Mouse (Mus musculus) neural tube, embryonic 15.5 days (tissue): ENCODE results near the gene Mrps36. TPM values are rescaled to one million over a fixed set of nuclear protein-coding genes. Genes with fewer than 3 reads are reported as not detected.
"Not testable (repeated sequence)": the region's sequence is repeated elsewhere in the genome, so short reads cannot be mapped to it uniquely, and the experiment has no call there.

Experiments
- ATAC-seq: fragments of 200-750 bp; cut with Nextera tagmentation; 2 replicates; pipeline ENCODE4 v1.8.0; 2017; ENCODE audit warnings: mild to moderate bottlenecking, moderate TSS enrichment, moderate library complexity; ENCODE audit not compliant: low FRiP score
- H3K27ac ChIP-seq: fragments of 300-500 bp; sonication (generic); replicated peaks from 2 replicates; pipeline ENCODE4 v1.5.1; 2015; ENCODE audit warnings: mild to moderate bottlenecking, inconsistent platforms
- H3K27me3 ChIP-seq: fragments of 300-500 bp; sonication (generic); replicated peaks from 2 replicates; pipeline ENCODE4 v1.6.1; 2015; ENCODE audit warnings: inconsistent platforms
- H3K36me3 ChIP-seq: fragments of 300-500 bp; sonication (generic); 2 replicates; pipeline ENCODE4 v1.6.1; 2015; ENCODE audit warnings: inconsistent platforms
- H3K4me1 ChIP-seq: fragments of 300-500 bp; sonication (generic); 2 replicates; pipeline ENCODE4 v1.6.1; 2015; ENCODE audit warnings: inconsistent platforms
- H3K4me2 ChIP-seq: fragments of 300-500 bp; sonication (generic); 2 replicates; pipeline ENCODE4 v1.6.1; 2015; ENCODE audit warnings: inconsistent platforms, mild to moderate bottlenecking, moderate library complexity
- H3K4me3 ChIP-seq: fragments of 300-500 bp; sonication (generic); replicated peaks from 2 replicates; pipeline ENCODE4 v1.5.1; 2015; ENCODE audit warnings: mild to moderate bottlenecking, inconsistent platforms
- H3K9ac ChIP-seq: fragments of 300-500 bp; sonication (generic); replicated peaks from 2 replicates; pipeline ENCODE4 v1.6.1; 2015; ENCODE audit warnings: mild to moderate bottlenecking, inconsistent platforms
- H3K9me3 ChIP-seq: fragments of 300-500 bp; sonication (generic); replicated peaks from 2 replicates; pipeline ENCODE4 v1.6.1; 2016; ENCODE audit warnings: inconsistent platforms
- WGBS: fragments of 180-500 bp; shearing (Covaris S2); methylation state at CpG from one replicate; pipeline ENCODE4 v1.1.7; 2015; ENCODE audit warnings: mixed read lengths; 5-methylcytosine and 5-hydroxymethylcytosine counted together
- polyA plus RNA-seq: library from polyadenylated mRNA; unstranded; fragments of >200 nt; fragmentation: Nextera tagmentation; extraction: Ambion mirVana; gene quantifications from 2 replicates; pipeline ENCODE4 v1.2.1, GENCODE M21; 2015

Mrps36 gene
- 164 and 168 TPM in 2 replicates for polyA plus RNA-seq

GRCm38 (mm10) chr13:100744036-100744744 is at the start of gene Mrps36:
Gene Mrps36, minus strand, starts transcription at chr13:100744659.
- H3K27me3 ChIP-seq = no peaks in the 10 kb centered on the region
- peaks cover 3% of the 10 kb centered on the region; the same call in 1 of the 2 replicates for H3K36me3 ChIP-seq
- H3K4me2 ChIP-seq = peak within 1 kb of the TSS; percentile 65
- H3K4me1 ChIP-seq = peaks cover 20% of the 10 kb centered on the region
- ATAC-seq = peak; percentile 97
- peak within 1 kb of the TSS; percentile 99 for H3K27ac ChIP-seq
- H3K9ac ChIP-seq = peak within 1 kb of the TSS; percentile 88
- WGBS = under 1% methylated on average over 52 of the region's 52 CpGs
- no peaks in the 10 kb centered on the region for H3K9me3 ChIP-seq
- H3K4me3 ChIP-seq = peak within 1 kb of the TSS; percentile 87

- Histone ChIP-seq H3K27ac (no peak overlapping the region), H3K4me3 (no peak overlapping the region), H3K4me2 (no peak overlapping the region), H3K27me3 (no peaks in the 10 kb centered on the region), H3K9me3 (no peaks in the 10 kb centered on the region), H3K9ac (no peak overlapping the region), H3K36me3 (no peaks in the 10 kb centered on the region), H3K4me1 (peaks cover 5% of the 10 kb centered on the region)
- ATAC-seq = no peak
- 85% methylated on average over 3 of the region's 3 CpGs for WGBS
These were observed 44.6 kb upstream of the Mrps36 start for GRCm38 (mm10) chr13:100789083-100789482.

GRCm38 (mm10) chr13:100788057-100788456 is 43.6 kb upstream of the Mrps36 start:
- ATAC-seq, H3K36me3 ChIP-seq, H3K9ac ChIP-seq, H3K9me3 ChIP-seq, H3K27ac ChIP-seq, H3K4me2 ChIP-seq, H3K4me1 ChIP-seq, H3K27me3 ChIP-seq, H3K4me3 ChIP-seq: not testable (repeated sequence)
- 95% methylated on average over 12 of the region's 14 CpGs for WGBS

GRCm38 (mm10) chr13:100787316-100788010 is 43.0 kb upstream of the Mrps36 start:
- Histone ChIP-seq H3K36me3 (no peaks in the 10 kb centered on the region), H3K27ac (no peak overlapping the region), H3K9ac (no peak overlapping the region), H3K4me2 (no peak overlapping the region), H3K4me3 (no peak overlapping the region), H3K9me3 (no peaks in the 10 kb centered on the region), H3K4me1 (peaks cover 5% of the 10 kb centered on the region), H3K27me3 (no peaks in the 10 kb centered on the region)
- 72% methylated on average over 6 of the region's 6 CpGs for WGBS
- no peak for ATAC-seq

GRCm38 (mm10) chr13:100786414-100786867 is 42.0 kb upstream of the Mrps36 start, which contains the start of gene Ccnb1:
Gene Ccnb1, minus strand, starts transcription at chr13:100786570.
- Histone ChIP-seq H3K4me1 (peaks cover 5% of the 10 kb centered on the region), H3K4me3 (peak within 1 kb of the TSS; percentile 56), H3K27ac (no peak within 1 kb of the TSS), H3K36me3 (no peaks in the 10 kb centered on the region), H3K4me2 (peak within 1 kb of the TSS; percentile 98), H3K27me3 (no peaks in the 10 kb centered on the region), H3K9me3 (no peaks in the 10 kb centered on the region), H3K9ac (peak within 1 kb of the TSS; percentile 36)
- ATAC-seq = peak; percentile 100
- WGBS = under 1% methylated on average over 35 of the region's 35 CpGs

GRCm38 (mm10) chr13:100785806-100786413 is 41.5 kb upstream of the Mrps36 start:
- Histone ChIP-seq H3K4me2 (peak overlapping the region; percentile 98), H3K4me3 (peak overlapping the region; percentile 56), H3K9me3 (no peaks in the 10 kb centered on the region), H3K27ac (no peak overlapping the region), H3K4me1 (peaks cover 5% of the 10 kb centered on the region), H3K27me3 (no peaks in the 10 kb centered on the region), H3K36me3 (no peaks in the 10 kb centered on the region), H3K9ac (peak overlapping the region; percentile 36)
- peak; percentile 49; the same call in 1 of the 2 replicates for ATAC-seq
- under 1% methylated on average over 30 of the region's 30 CpGs for WGBS

GRCm38 (mm10) chr13:100777491-100777890 is 33.0 kb upstream of the Mrps36 start:
- H3K9me3 ChIP-seq = no peaks in the 10 kb centered on the region
- H3K4me2 ChIP-seq = no peak overlapping the region
- no peak overlapping the region for H3K9ac ChIP-seq
- no peak overlapping the region for H3K27ac ChIP-seq
- no peak overlapping the region for H3K4me3 ChIP-seq
- WGBS = 82% methylated on average over 3 of the region's 3 CpGs
- H3K4me1 ChIP-seq = peaks cover 15% of the 10 kb centered on the region
- ATAC-seq = no peak
- no peaks in the 10 kb centered on the region for H3K27me3 ChIP-seq
- no peaks in the 10 kb centered on the region for H3K36me3 ChIP-seq

GRCm38 (mm10) chr13:100776710-100777109 is 32.3 kb upstream of the Mrps36 start:
- Histone ChIP-seq H3K9me3 (no peaks in the 10 kb centered on the region), H3K27ac (no peak overlapping the region), H3K4me2 (peak overlapping the region; percentile 100; the same call in 1 of the 2 replicates), H3K27me3 (no peaks in the 10 kb centered on the region), H3K4me3 (no peak overlapping the region), H3K4me1 (peaks cover 15% of the 10 kb centered on the region), H3K36me3 (no peaks in the 10 kb centered on the region), H3K9ac (no peak overlapping the region)
- WGBS = 65% methylated on average over 6 of the region's 6 CpGs
- no peak for ATAC-seq

- peak overlapping the region; percentile 100 for H3K4me2 ChIP-seq
- H3K36me3 ChIP-seq = no peaks in the 10 kb centered on the region
- no peak for ATAC-seq
- H3K27ac ChIP-seq = peak overlapping the region; percentile 42
- H3K4me3 ChIP-seq = peak overlapping the region; percentile 68
- peak overlapping the region; percentile 60; the same call in 1 of the 2 replicates for H3K9ac ChIP-seq
- H3K9me3 ChIP-seq = no peaks in the 10 kb centered on the region
- WGBS = 12% methylated on average over 8 of the region's 8 CpGs
- peaks cover 15% of the 10 kb centered on the region for H3K4me1 ChIP-seq
- H3K27me3 ChIP-seq = no peaks in the 10 kb centered on the region
These were observed 31.6 kb upstream of the Mrps36 start for GRCm38 (mm10) chr13:100776056-100776419.

- Histone ChIP-seq H3K27me3 (no peaks in the 10 kb centered on the region), H3K36me3 (no peaks in the 10 kb centered on the region), H3K4me2 (peak within 1 kb of the TSS; percentile 100), H3K27ac (peak within 1 kb of the TSS; percentile 42), H3K4me1 (peaks cover 15% of the 10 kb centered on the region), H3K4me3 (peak within 1 kb of the TSS; percentile 68), H3K9me3 (no peaks in the 10 kb centered on the region), H3K9ac (peak within 1 kb of the TSS; percentile 60)
- WGBS = under 1% methylated on average over 46 of the region's 46 CpGs
- ATAC-seq = peak; percentile 97
These were observed 31.0 kb upstream of the Mrps36 start, which contains the start of gene Cenph for GRCm38 (mm10) chr13:100775252-100776055. Gene Cenph, minus strand, starts transcription at chr13:100775899.

- peak overlapping the region; percentile 68; the same call in 1 of the 2 replicates for H3K4me3 ChIP-seq
- no peak overlapping the region for H3K9ac ChIP-seq
- no peaks in the 10 kb centered on the region for H3K27me3 ChIP-seq
- H3K9me3 ChIP-seq = no peaks in the 10 kb centered on the region
- no peak overlapping the region for H3K27ac ChIP-seq
- peak overlapping the region; percentile 100 for H3K4me2 ChIP-seq
- H3K4me1 ChIP-seq = peaks cover 15% of the 10 kb centered on the region
- H3K36me3 ChIP-seq = no peaks in the 10 kb centered on the region
- no peak for ATAC-seq
These were observed 30.2 kb upstream of the Mrps36 start for GRCm38 (mm10) chr13:100774704-100775103.
